Mouse (Mus musculus) neural tube, postnatal 0 days (tissue): Measurements from ENCODE around the gene Igfbp1. TPM values are rescaled to one million over a fixed set of nuclear protein-coding genes. Genes with fewer than 3 reads are reported as not detected.

Experiments used
- polyA plus RNA-seq: library from polyadenylated mRNA; unstranded; fragments of >200 nt; fragmentation: Nextera tagmentation; extraction: Ambion mirVana; gene quantifications from 2 replicates; pipeline ENCODE4 v1.2.1, GENCODE M21; 2015

Igfbp1 gene
- polyA plus RNA-seq = 0.13 and 0.64 TPM in 2 replicates

DNA sequence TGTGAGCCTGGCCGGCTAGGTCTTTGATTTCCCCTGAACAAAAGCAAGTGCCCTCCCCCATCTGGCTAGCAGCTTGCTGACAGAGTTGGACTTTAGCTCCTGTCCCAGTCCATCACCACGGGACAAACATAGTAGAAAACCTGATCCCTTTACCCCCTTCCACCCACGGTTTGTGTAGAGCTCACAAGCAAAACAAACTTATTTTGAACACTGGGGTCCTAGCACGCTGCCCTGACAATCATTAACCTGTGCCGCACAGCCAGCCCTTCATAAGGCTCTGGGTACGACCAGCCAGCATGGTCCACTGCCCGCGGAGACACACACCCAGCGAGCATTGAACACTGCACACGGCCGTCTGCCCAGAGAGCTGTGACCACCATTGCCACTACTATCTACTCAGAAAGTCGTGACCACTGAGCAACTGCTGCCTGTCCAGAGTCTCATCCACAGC, at the start of gene Igfbp1:
Gene Igfbp1, plus strand, starts transcription at position 292 of the 451 bp plus-strand sequence.

GRCm38 (mm10) chr11:7188469-7188868, 9.1 kb upstream of the Igfbp1 start, which contains the start of gene Gm11985:
Gm11985 (minus strand) TSS chr11:7188569.

GRCm38 (mm10) chr11:7213501-7214341, 16.1 kb downstream of the Igfbp1 start, which contains the start of gene Igfbp3:
Igfbp3 (minus strand) TSS chr11:7213923.

Other genes with a start within 250 kb of the Igfbp1 start
- gene Adcy1, start 134.3 kb upstream of the Igfbp1 start, polyA plus RNA-seq = 20.4 and 26.8 TPM in 2 replicates
- gene Gm11985, start 9.2 kb upstream of the Igfbp1 start, polyA plus RNA-seq = not detected in 2 replicates
- 31.9 and 37.4 TPM in 2 replicates for gene Igfbp3, start 16.1 kb downstream of the Igfbp1 start, polyA plus RNA-seq